Mouse (Mus musculus): Measurements from ENCODE around the gene Faah.

GRCm38 (mm10) chr4:115935835-115936581 lies 81.7 kb downstream of the Faah start:
- TF ChIP-seq CTCF (IDR thresholded peaks at IDR 0.05; ENCODE audit: control insufficient read depth, insufficient read depth, low read length) (no peak), POLR2A (IDR thresholded peaks at IDR 0.05; ENCODE audit: borderline replicate concordance, control insufficient read depth, low read depth, low read length) (no peak)

Measured in bone marrow, adult 2 months (tissue).